Mouse (Mus musculus): ENCODE measurements at regions not wholly inside any gene's neighbourhood (a gene's known extent, or its start where the extent isn't known, plus 50 kb on each side); places are given as distances from the start of the nearest gene placed in this dataset.

- TF ChIP-seq CTCF (IDR thresholded peaks at IDR 0.05; ENCODE audit: borderline replicate concordance, extremely low read depth, insufficient read depth, insufficient read length) (no peak), POLR2A (IDR thresholded peaks at IDR 0.05; ENCODE audit: borderline replicate concordance, extremely low read depth, insufficient read depth, insufficient read length, poor library complexity, severe bottlenecking) (no peak)
Observed at GRCm38 (mm10) chr1:155487796-155488195, 70.1 kb upstream of the Acbd6 start.

All from brain, embryonic 14.5 days (tissue).